Mouse (Mus musculus) adipocyte (in vitro differentiated cells): Measurements from ENCODE around the gene Mindy4.

Source experiments
- DNase-seq: peaks from one replicate; pipeline ENCODE4 v3.0.0-alpha.2; 2016; ENCODE audit warnings: low spot score

Mindy4 gene

DNA sequence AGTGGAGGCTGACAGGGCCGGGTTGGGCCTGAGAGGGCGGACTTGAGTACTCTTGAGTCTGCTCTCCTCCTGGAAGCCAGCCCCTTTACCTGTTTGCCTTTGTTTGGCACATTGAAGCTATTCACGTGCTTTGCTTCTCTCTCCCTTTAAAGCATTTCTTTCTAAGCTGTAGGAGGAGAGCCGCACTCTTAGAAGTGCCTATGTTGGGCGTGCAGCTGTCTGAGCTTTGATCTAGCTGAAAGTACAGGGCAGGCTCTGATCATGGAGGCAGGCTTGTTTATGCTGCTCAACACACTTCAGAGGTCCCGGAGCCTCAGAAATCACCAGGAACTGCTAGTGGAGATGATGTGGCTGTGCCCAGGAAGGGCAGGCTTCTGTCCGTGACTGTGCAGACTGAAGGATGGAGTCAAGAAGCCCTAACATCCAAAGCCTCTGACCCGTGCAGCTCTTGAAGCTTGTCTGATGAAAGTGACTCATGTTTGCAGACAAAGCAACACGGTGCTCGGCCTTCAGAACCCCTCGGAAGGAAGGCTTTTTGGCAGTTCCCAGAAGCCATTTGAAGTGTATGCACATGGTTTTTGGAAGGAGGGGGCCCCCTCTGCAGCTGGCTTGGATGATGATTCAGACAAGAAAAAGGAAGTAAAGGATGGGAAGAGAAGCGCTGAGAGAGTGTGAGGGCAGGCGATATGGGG lies 53.5 kb downstream of the Mindy4 start:
- DNase-seq, result no peak

DNA sequence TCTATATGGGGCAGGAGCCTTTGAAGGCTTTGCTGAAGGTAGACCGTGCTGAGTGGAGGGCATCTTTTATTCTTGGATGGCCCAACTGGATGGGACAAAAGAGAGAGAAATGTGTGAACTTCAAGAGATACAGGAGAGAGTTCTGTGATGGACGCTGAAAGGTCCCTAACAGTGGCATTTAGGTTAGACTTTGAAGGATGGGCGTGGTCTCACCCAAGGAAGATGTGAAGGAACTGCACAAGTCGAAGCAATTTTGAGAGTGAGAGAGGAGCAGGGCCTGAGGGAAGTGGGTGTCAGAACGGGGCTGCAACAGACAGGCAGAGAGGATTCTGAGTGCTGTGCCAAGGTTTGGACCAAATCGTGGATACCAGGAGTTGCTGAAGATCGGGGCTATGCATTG lies 54.1 kb downstream of the Mindy4 start:
- no peak for DNase-seq

DNA sequence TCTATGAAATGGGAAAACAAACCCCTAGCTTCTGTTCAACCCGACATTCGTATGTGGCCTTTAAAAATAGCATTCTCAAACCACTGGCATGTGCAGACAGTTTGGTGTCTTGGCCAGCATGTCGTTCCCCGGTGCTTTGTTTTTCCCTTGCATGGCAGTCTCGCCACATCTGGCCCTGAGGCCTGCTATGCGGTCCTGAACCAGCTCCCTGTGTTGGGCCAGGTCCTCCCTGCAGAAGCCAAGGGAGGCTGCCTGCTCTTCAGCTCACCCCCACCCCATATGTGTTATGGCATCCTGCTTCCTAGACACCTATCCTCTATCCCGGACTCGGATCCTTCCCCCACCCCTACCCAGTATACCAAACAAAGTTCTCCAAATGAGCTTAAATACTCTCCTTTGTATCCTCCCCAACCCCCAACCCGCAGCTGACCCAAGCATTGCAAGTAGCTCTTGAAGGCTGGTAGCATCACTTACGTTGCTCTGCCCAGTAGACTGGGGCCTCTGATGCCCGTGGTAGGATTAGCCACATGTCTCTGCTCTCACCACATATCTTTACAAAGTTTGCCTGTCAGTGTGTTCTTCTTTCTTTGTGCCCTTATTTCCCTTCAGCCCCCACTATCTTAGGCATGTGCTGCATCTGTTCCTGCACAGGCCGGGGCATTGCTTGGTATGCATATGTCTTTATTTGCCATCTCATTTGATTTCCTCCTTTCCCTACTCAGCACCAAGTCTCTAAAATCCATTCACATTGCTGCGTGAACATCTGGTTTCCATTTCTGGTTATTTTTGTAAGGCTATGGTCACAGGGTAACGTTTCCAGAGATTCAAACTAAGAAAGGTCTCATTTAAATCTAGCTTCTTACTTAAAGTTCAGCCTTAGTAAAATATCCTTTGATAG lies 55.5 kb downstream of the Mindy4 start:
- DNase-seq, result peak; percentile 51

DNA sequence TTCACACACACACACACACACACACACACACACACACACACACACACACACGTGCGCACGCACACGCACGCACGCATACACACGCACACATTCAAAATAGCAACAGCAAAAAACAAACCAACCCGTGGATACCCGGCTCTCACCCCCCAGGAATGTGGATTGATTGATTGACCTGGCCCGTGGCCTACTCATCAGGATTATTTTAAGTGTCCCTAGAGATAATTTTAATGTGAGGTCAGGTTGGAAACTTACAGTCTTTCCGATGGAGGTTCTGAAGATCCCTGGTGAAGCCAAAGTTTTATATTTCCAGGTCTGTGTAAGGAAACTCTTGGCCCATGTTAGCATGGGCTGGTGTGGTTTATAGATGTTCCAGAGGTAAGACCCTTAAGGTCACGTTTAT lies 59.0 kb downstream of the Mindy4 start:
- DNase-seq, result no peak

DNA sequence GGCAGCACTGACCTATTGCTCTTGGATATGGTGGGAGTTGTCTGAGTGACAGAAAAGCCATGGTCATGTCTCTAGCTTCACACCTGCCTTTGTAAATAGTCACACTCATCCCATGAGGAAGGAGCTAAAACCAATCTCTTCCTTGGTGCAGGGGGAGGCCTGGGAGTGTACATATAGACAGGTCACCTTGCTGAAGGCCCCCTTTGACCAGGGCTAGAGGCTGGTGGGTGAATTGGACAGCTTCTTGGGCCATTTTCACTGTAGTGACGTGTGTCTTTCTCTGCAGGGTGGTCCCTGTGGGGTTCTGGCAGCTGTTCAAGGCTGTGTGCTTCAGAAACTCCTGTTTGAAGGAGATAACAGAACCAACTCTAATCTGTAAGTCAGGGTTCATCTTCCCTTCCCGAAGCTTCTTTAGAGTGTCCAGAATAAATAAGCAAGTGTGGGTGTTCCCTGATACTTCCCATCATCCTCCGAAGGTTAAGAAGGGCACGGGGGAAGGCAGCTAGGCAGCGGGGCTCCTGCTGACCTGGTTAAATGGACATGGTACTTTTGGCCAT lies 60.4 kb downstream of the Mindy4 start:
- no peak for DNase-seq

DNA sequence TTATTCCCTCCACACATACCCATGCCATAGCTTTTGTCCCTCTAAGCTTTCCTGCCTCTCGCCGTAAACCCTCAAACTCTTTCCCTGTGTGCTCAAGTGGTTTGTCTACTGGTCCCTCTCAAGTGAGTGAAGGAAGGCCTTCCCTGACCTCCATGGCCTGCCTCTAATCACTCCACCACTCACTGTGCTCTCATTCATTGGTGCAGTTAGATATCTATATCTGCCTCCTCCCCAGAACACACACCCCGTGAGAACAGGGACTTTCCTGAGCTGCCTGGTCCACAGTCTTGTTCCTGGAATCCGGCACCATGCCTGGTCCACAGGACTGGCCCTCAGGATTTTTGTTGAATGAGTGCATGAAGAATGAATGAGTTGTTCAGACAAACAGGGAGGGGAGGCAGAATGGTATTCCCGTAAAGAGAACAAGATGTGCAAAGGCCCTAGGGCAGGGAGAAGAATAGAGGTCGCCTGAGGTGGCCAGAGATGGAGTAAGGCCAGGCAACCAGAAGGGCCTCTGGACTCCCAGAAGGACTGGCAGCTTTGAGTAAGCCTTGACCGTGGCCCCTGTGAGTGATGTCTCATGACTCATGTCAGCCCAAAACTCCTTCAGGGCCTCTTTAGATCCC lies 61.7 kb downstream of the Mindy4 start:
- peak; percentile 52 for DNase-seq

DNA sequence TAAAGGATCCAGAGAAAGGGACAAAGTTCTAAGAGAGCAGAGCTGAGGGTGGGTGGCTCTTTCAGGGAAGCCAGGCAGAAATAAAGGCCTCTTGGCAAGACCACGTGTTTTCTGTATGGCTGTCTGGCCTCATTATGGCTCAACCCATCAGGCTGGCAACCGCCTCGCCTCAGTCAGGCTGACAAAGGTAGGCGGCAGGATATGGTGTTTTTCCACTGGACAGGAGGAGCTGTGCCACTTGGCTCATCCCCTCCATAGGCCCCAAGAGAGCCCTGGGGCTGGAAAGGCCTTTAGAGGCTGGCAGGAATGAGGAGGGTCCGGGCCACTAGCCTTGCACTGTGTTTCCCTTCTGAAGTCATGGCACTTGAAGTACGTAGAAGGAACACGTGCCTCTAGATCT lies 69.8 kb downstream of the Mindy4 start:
- peak; percentile 91 for DNase-seq

DNA sequence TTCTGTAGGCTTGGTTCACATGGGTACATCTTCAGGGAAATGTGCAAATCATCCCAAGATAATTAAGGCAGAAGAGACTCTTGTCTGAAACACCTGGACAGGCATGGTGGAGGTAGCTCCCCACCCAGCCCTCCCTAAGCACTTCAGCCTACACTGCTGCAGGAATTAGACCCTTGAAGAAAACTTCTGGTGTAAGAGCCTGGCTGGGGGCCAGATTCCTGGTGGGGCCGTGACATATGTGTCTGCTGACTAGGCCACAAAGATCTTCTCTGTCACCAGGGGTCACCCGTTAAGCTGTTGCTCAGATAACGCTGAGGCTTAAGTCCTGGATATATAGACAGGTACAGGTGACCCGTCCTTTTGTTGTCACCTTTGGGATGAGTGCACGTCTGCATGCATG lies 70.3 kb downstream of the Mindy4 start:
- no peak for DNase-seq

DNA sequence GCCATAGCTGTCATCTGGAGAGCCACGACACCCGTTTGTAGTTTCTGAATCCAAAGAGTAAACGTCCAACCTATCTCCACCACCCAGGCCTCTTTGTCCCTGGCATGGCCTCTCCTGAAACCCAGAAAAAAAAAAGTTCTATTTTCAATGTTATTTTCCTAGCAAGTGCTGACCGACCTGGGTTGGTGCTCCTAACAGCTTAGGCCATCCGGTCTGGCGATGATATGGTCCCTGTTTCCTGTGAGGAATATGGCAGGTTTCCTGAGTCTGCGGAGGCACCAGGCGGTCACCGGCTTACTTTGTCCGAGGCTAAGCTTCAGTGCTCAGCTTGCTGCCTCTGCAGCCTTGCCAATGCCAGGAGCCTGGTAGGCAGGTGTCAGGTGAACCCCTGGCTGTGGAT lies 71.8 kb downstream of the Mindy4 start:
- no peak for DNase-seq

DNA sequence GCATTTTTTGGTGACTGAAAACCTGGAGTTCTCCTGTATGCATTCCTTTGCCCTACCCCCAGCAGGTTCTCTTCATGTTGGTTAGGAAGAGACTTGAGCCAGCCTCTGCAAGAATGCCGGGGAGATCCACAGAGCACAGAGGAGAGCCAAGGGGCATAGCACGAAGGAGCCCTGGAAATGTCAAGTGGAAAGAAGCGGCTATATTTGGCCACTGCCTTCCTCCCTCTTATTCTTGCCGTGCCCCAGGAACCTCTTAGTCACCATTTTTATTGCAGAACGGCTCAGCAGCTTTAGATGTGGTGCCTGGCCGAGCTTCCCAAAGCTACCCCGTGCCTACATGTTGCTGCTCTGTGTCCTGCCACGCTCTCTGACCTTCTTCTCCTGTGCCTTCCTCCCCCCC lies 72.6 kb downstream of the Mindy4 start:
- DNase-seq, result peak; percentile 55

DNA sequence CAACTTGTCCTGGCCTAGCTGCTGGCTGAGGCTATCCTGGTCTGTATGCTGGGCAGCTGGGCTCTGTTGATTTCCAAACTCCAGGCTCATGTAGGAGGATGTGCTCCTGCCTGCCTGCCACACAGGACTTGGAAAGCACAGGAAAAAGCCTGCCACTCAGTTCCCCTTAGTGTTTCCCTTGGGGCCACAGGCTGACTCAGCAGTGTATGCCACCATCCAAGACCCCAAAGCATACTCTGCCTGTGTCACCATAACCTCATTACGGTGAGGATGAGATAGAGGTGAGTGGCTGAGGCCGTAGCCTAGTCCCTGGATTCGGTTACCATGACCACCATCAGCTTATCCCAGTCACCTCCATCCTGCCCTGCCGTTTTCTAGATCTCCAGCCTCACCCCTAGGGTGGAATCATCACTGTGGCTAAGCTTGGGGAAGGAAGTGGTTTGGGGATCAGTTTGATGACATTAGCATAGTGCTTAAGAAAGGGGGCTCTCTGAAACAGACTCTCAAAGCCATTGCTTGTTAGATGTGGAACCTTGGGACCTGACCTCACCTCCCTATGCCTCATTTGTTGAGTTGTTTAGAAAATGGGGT lies 73.6 kb downstream of the Mindy4 start:
- no peak for DNase-seq

DNA sequence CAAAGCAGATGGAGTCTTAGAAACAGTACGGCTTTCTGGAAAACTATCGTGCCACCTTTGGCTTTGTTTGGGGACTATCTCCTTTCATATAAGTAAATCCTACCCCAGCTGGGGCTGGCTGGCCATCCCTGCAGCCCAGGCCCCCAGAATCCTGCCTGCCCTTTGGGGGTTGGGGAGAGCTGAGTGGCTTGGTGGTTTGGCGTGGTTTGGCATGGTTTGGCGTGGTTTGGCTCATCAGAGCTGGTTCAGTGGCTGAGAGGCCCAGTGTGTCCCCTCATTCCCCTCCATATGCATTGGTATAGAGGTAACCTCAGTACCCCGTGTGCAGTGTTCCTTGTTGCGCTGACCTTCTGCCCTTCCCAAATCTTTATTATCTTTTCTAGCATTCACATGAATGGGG lies 74.9 kb downstream of the Mindy4 start:
- DNase-seq, result no peak

DNA sequence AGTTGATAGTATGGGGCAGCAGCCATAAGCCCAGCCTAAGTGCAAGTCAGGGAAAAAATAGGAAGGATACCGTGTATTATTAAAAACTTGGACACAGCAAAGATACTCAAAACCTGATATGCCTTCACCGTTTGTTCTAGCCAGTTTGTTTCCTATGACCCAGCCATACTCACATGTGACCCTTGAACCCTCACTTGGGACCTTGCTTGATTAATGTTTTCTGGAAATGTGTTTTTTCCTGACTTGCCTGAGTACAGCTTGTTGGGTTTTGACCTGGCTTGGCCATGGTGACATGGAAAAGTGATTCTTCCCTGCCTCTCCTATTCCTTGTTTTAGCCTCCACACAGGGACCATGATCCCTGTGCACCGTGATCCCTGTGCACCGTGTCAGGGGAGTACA lies 75.3 kb downstream of the Mindy4 start:
- DNase-seq, result no peak

DNA sequence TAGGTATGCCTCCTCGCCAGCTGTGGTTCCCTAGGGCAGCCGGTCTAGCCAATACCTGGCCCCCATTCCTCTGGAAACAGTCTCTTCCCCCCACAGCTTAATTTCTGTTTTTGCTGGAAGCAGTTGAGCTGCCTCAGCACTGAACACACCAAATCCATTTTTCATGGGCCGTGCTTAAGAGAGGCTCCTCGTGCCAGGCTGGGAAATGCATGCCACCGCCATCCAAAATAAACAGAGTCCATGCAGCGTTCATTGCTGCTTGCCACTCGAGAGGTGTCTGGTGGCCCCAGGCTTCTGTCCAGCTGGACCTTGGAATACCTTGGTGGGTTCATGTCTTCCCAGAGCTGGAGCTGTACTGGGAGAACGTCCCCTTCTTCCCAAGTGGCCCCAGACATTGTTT lies 77.8 kb downstream of the Mindy4 start:
- DNase-seq, result no peak

DNA sequence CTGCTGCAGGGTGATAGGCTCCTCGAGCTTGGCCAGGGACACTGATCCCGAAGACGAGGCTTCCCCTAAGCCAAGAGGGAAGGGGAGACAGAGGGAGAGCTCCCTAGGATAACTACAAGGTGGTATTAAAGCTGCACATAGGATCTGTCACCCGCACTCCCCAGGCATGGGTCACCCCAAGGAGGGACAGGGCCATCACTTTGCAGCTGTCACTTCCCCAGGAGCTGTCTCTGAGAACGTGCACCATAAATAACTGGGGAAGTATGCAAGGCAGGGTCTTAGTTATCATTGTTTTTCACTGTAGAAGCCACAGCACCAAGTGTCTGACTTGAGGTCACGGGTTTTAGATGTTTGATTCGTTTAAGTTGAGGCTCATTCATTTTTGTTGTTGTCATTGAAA lies 78.5 kb downstream of the Mindy4 start:
- DNase-seq, result no peak

DNA sequence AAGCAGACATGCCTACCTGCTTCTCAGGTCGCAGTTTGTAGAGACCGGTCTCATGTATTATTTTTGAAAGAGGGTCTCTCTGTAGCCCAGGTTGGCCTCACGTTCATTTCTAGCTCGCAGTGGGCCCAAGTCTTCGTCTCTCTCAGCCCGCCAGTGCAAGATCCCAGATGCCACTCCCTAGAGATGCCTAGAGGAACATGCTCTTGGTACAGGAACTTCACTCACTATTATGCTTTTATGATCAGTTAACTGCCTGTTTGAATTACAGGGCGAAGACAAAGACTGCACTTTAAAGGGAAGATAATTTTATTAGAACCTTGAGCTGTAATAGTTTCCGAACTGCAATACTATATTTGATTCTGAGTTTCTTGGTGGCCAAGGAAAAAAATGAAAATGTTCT lies 79.2 kb downstream of the Mindy4 start:
- no peak for DNase-seq

DNA sequence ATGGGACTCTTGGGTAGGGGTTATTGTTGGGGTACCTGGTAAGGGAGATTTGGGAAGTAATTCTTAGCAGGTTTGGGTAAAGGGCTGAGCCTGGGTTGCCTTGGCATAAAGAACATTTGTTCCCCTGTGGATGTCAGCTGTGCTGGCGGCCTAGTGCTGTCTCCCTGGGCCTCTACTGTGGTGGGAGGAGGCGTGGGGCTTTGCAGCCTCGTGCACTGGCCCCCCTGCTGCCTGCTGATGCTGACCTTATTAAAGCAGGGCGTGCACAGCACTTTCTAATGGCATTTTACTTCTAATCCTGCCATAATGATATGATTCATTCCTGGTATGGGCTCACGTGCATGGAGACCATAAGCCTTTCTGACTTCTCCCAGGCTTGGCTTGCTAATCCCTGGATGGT lies 82.0 kb downstream of the Mindy4 start:
- DNase-seq, result no peak

DNA sequence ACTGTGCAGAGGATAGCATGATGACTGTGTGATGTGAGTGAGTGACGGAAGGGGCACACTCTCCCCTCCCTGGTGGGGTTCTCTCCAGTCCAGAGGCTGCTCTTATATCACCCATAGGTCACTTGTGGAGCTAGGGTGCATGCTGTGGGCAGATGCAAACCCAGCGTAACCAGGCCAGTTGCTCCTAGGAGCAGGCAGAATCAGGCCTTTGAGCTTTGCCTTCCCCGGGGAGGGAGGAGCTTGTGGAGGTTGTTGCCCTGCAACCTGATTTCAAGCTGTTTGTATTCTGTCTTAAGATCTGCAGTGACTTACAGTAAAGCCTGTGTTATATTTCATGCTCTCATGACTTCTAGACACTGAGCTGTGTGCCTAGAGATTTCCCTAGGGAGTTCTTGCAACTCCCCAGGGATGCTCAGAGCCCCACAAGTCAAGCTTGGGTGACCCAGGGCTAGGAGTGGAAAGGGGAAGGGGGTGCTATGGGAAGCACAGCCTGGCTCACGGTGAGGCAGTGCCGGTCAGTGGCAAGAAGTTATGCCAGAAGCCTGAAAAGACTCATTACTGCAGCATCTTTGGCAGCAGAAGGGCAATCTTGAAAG lies 84.9 kb downstream of the Mindy4 start:
- DNase-seq, result peak; percentile 87

DNA sequence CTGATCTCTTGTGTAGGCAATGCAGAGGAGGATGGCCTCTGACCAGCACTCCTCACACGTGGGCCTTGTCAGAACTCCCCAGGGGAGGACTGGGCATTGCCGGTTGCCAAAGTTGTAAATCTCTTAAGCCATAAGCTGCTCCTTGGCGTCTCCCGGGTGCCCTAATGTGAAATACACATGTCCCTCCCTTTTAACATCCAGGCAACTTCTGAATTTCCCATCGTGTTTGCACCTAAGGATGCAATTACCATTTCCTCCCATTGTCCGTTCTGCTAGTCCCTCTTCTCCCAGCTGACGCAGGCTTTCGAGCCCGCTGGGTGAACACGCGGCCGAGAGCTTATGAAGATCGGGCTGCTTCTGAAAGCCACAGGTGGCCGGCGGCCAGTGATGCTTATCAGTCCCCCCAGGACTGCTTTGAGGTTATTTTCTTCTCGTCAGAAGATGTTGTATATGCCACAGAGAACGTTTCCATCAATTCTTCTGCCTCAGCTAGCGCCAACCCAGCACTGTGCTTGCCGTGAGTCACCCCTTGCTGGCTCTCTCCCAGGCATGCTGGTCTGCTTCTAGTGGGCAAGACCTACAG lies 91.5 kb downstream of the Mindy4 start:
- DNase-seq, result peak; percentile 98

DNA sequence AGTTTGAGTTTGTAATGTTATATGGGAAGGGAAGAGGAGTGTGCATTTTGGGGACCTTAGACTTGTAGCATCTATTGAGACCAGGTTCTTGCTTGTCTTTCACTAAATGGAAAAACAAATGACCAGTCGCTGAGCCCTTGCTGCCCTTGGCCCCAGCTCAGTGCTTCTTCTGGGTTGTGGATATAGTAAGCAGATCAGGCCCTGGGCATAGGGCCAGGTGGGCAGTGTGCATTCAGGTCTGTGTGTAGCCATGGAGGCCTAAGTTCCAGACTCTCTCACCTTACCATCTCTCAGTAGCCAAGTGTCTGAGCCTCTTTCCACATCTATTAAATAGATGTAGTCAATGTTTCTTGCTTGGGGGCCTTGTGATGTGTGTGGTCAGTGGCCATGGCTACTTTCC lies 92.1 kb downstream of the Mindy4 start:
- DNase-seq, result peak; percentile 61

DNA sequence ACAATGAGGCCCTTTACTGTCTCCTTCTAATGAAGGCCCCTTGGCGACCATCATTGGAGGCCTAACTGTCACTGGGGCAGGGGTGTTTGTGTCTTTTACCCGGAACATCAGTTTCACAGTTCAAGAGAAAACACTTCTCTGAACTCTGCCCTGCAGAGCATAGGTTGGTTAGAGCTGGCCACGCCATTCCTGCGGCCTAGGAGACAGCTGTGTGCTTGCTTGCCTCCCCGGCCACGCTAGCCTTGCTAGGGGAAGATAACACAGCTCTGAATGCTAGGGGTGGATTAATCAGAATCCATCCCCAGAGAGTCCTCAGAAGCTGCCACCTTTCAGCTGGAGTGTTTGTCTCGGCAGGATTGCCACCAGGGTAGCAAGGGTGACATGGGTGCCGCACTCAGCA lies 96.3 kb downstream of the Mindy4 start:
- DNase-seq, result peak; percentile 77

DNA sequence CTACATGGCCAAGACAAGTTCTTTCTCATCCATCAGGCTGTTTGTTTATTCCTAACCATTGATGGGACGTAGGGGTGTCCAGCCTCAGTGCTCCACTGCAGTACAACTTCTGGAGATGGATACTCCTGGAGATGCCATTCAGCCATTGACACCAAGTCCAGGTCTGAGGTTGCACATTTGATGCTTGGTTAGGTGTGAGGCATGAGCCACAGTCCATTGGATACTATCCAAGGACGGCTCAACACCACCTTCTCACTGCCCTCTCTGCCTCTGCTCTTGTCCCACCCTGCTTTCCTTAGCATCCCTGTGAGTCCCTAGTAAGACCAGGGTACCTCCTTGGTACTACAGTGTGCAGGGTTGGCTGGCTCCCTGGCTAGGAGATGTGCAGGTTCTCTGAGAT lies 96.7 kb downstream of the Mindy4 start:
- no peak for DNase-seq
